Mouse (Mus musculus): ENCODE measurements at regions not wholly inside any gene's neighbourhood (a gene's known extent, or its start where the extent isn't known, plus 50 kb on each side); places are given as distances from the start of the nearest gene placed in this dataset.

GRCm38 (mm10) chr13:97698967-97699366, 61.5 kb downstream of the Gm10260 start:
- TF ChIP-seq POLR2A (IDR thresholded peaks at IDR 0.05; ENCODE audit: low read depth, low read length) (no peak), CTCF (IDR thresholded peaks at IDR 0.05; ENCODE audit: extremely low read depth, insufficient read depth, insufficient read length, insufficient replicate concordance) (no peak)
